Comparison of ENCODE assay signal across 8 mouse cellular contexts in the genomic region with DNA sequence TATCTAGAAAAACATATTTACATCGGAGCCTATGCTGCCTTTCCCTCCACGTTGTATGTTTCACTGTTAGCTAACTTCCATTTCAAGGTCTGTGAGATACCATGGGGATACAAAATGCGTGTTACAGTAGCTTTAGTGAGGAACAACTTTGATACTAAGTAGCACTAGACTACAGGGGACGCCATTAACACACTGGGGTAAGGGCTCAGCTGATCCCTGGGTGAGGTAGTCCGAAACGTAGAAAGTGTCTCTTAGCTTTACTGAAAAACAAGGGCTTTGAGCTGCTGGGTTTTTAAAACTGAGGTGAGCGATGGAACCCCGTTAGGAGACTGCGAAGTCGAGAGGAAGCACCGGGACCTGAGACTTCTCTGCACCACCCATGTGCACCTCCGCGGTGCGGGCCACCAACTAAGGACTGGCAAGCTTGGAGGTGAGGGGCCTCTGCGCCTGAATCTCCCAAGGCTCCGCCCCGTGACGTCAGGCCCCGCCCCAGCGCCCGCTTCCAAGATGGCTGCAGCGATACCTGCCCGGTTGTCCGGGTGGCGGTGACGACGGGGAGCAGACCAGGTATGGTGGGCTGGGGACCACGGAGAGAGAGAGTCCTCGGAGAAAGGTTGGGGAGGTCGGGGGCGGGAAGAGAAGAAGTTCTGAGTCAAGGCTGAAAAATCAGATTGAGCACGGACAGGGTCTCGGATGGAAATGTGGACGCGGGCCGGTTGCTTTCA. TPM values are rescaled to one million over a fixed set of nuclear protein-coding genes. Genes with fewer than 3 reads are reported as not detected.
DNase-seq lines count a peak whose midpoint lies in the region; ATAC-seq and TF ChIP-seq lines count a peak whose summit lies in the region.

A gene (plus strand): TSS at position 481 of the 725 bp plus-strand sequence.

- ATAC-seq in cerebellum, adult (ENCODE audit: insufficient number of reproducible peaks, low FRiP score, low TSS enrichment), result peak; percentile 96
- ATAC-seq in forebrain, embryonic 14.5 days, result peak; percentile 98
- ATAC-seq in liver, embryonic 15.5 days (ENCODE audit: insufficient read depth), result peak; percentile 92
- ATAC-seq in neural tube, embryonic 11.5 days (ENCODE audit: insufficient read depth, low FRiP score, low TSS enrichment), result peak; percentile 97
- peak; percentile 94 for ATAC-seq in stomach, embryonic 16.5 days (ENCODE audit: insufficient read depth, low FRiP score)

- H3K4me3 ChIP-seq in E14TG2a.4 (replicated peaks; ENCODE audit: low read length), result peak within 1 kb of the TSS; percentile 93
- peak within 1 kb of the TSS; percentile 82 for H3K4me3 ChIP-seq in forebrain, embryonic 14.5 days (ENCODE audit: low read depth, low read length)
- peak within 1 kb of the TSS; percentile 82 for H3K4me3 ChIP-seq in liver, embryonic 15.5 days (replicated peaks)
- H3K4me3 ChIP-seq in neural tube, embryonic 11.5 days (ENCODE audit: low read depth, low read length), result peak within 1 kb of the TSS; percentile 82
- peak within 1 kb of the TSS; percentile 94 for H3K4me3 ChIP-seq in stomach, embryonic 16.5 days (replicated peaks; ENCODE audit: low read length)

- peaks cover 4% of the 10 kb centered on the region; the same call in 1 of the 2 replicates for H3K27me3 ChIP-seq in E14TG2a.4 (ENCODE audit: insufficient read depth, low read length)
- H3K27me3 ChIP-seq in forebrain, embryonic 14.5 days (replicated peaks; ENCODE audit: control insufficient read depth, insufficient read depth, low read length), result no peaks in the 10 kb centered on the region
- no peaks in the 10 kb centered on the region for H3K27me3 ChIP-seq in liver, embryonic 15.5 days
- no peaks in the 10 kb centered on the region for H3K27me3 ChIP-seq in neural tube, embryonic 11.5 days (ENCODE audit: control insufficient read depth, insufficient read depth, low read length)
- no peaks in the 10 kb centered on the region for H3K27me3 ChIP-seq in stomach, embryonic 16.5 days (ENCODE audit: control insufficient read depth, insufficient read depth, low read length)

- peak; percentile 93 for DNase-seq in forebrain, embryonic 14.5 days (ENCODE audit: low spot score)
- peak; percentile 97 for DNase-seq in heart, postnatal 10 days
- DNase-seq in kidney, postnatal 4 days, result peak; percentile 98 to 99
- peak; percentile 93 for DNase-seq in neural tube, embryonic 11.5 days (ENCODE audit: low spot score)

- intact Hi-C loops in heart, postnatal 10 days (cut with DNase I), result no loop called here

- H3K9me3 ChIP-seq in E14TG2a.4 (ENCODE audit: low read length), result no peaks in the 10 kb centered on the region
- no peaks in the 10 kb centered on the region for H3K9me3 ChIP-seq in forebrain, embryonic 14.5 days (replicated peaks; ENCODE audit: control insufficient read depth, low read length)
- no peaks in the 10 kb centered on the region for H3K9me3 ChIP-seq in liver, embryonic 15.5 days (replicated peaks)
- H3K9me3 ChIP-seq in neural tube, embryonic 11.5 days (ENCODE audit: control insufficient read depth, low read length), result no peaks in the 10 kb centered on the region
- no peaks in the 10 kb centered on the region for H3K9me3 ChIP-seq in stomach, embryonic 16.5 days (replicated peaks; ENCODE audit: control insufficient read depth, low read length)

- peak within 1 kb of the TSS; percentile 86 for H3K9ac ChIP-seq in forebrain, embryonic 14.5 days (ENCODE audit: low read length)
- H3K9ac ChIP-seq in liver, embryonic 15.5 days, result peak within 1 kb of the TSS; percentile 77
- H3K9ac ChIP-seq in neural tube, embryonic 11.5 days (ENCODE audit: low read length), result peak within 1 kb of the TSS; percentile 77
- H3K9ac ChIP-seq in stomach, embryonic 16.5 days (ENCODE audit: low read length), result peak within 1 kb of the TSS; percentile 82

- whole genome bisulfite sequencing in forebrain, embryonic 14.5 days, result 4% methylated on average over 36 of the region's 36 CpGs
- 4% methylated on average over 36 of the region's 36 CpGs for WGBS in liver, embryonic 15.5 days (ENCODE audit: insufficient replicate concordance)
- 3% methylated on average over 36 of the region's 36 CpGs for WGBS in neural tube, embryonic 11.5 days
- 4% methylated on average over 36 of the region's 36 CpGs for WGBS in stomach, embryonic 16.5 days

- no peak for TF ChIP-seq CTCF in E14TG2a.4 (conservative IDR thresholded peaks at IDR 0.05; ENCODE audit: low read length)

- H3K36me3 ChIP-seq in E14TG2a.4 (ENCODE audit: insufficient read depth, low read length), result peaks cover 36% of the 10 kb centered on the region
- H3K36me3 ChIP-seq in forebrain, embryonic 14.5 days (ENCODE audit: control insufficient read depth, insufficient read depth, low read length), result peaks cover 33% of the 10 kb centered on the region
- peaks cover 35% of the 10 kb centered on the region for H3K36me3 ChIP-seq in liver, embryonic 15.5 days (replicated peaks)
- H3K36me3 ChIP-seq in neural tube, embryonic 11.5 days (ENCODE audit: control insufficient read depth, insufficient read depth, low read length), result peaks cover 6% of the 10 kb centered on the region
- H3K36me3 ChIP-seq in stomach, embryonic 16.5 days (ENCODE audit: control insufficient read depth, insufficient read depth, low read length), result peaks cover 5% of the 10 kb centered on the region; the same call in 1 of the 2 replicates

- H3K27ac ChIP-seq in forebrain, embryonic 14.5 days (ENCODE audit: low read depth, low read length), result peak within 1 kb of the TSS; percentile 58; the same call in 1 of the 2 replicates
- peak within 1 kb of the TSS; percentile 87 for H3K27ac ChIP-seq in liver, embryonic 15.5 days (replicated peaks)
- H3K27ac ChIP-seq in neural tube, embryonic 11.5 days (ENCODE audit: low read depth, low read length), result peak within 1 kb of the TSS; percentile 29; the same call in 1 of the 2 replicates
- peak within 1 kb of the TSS; percentile 91 for H3K27ac ChIP-seq in stomach, embryonic 16.5 days (ENCODE audit: low read length)

- H3K4me1 ChIP-seq in E14TG2a.4 (replicated peaks; ENCODE audit: low read depth, low read length), result peaks cover 38% of the 10 kb centered on the region
- H3K4me1 ChIP-seq in forebrain, embryonic 14.5 days (ENCODE audit: control insufficient read depth, insufficient read depth, low read length), result peaks cover 12% of the 10 kb centered on the region; the same call in 1 of the 2 replicates
- H3K4me1 ChIP-seq in liver, embryonic 15.5 days (replicated peaks), result peaks cover 53% of the 10 kb centered on the region
- peaks cover 13% of the 10 kb centered on the region for H3K4me1 ChIP-seq in neural tube, embryonic 11.5 days (ENCODE audit: control insufficient read depth, insufficient read depth, low read length)
- H3K4me1 ChIP-seq in stomach, embryonic 16.5 days (ENCODE audit: control insufficient read depth, insufficient read depth, low read length), result peaks cover 18% of the 10 kb centered on the region

- peak within 1 kb of the TSS; percentile 95 for H3K4me2 ChIP-seq in forebrain, embryonic 14.5 days (ENCODE audit: low read length)
- H3K4me2 ChIP-seq in liver, embryonic 15.5 days, result peak within 1 kb of the TSS; percentile 88
- H3K4me2 ChIP-seq in neural tube, embryonic 11.5 days (ENCODE audit: low read depth), result peak within 1 kb of the TSS; percentile 96
- H3K4me2 ChIP-seq in stomach, embryonic 16.5 days (ENCODE audit: low read depth, low read length), result peak within 1 kb of the TSS; percentile 96

RNA-seq across cellular contexts. Expression of the gene that starts here (rescaled TPM):
- polyA plus RNA-seq in forebrain, embryonic 14.5 days (2014; fragmentation: Nextera tagmentation; extraction: Ambion mirVana), result 74.9 and 94.2 TPM in 2 replicates
- total RNA-seq in heart, postnatal 10 days (2021), result 10 to 100 TPM; 28.0 to 28.6 TPM
- 21.9 and 23.5 TPM in 2 replicates for polyA plus RNA-seq in liver, embryonic 15.5 days (2015; fragmentation: Nextera tagmentation; extraction: Ambion mirVana)
- polyA plus RNA-seq in neural tube, embryonic 11.5 days (2014; fragmentation: Nextera tagmentation; extraction: Ambion mirVana), result 67.4 and 70.6 TPM in 2 replicates
- polyA plus RNA-seq in stomach, embryonic 16.5 days (2015; fragmentation: Nextera tagmentation; extraction: Ambion mirVana), result 70.6 and 71.5 TPM in 2 replicates

Comparison
In these comparisons a context has a peak if more than half of its experiments do, and no peak if none do; other contexts are left out.
1. Peak in every context shown above with its lines: DNase-seq, ATAC-seq, H3K4me3 ChIP-seq and H3K27ac ChIP-seq.
2. H3K27ac ChIP-seq: peak in every context shown above with its lines; median percentile 91 in stomach, embryonic 16.5 days; 87 in liver, embryonic 15.5 days; 58 in forebrain, embryonic 14.5 days; 29 in neural tube, embryonic 11.5 days.